Mouse (Mus musculus) kidney, adult 2 months (tissue): ENCODE measurements at regions not wholly inside any gene's neighbourhood (a gene's known extent, or its start where the extent isn't known, plus 50 kb on each side); places are given as distances from the start of the nearest gene placed in this dataset.
A peak's percentile ranks its signal among the peaks of the same experiment; 100 is the strongest.

ENCODE experiments used
- DNase-seq: peaks from one replicate; pipeline ENCODE4 v3.0.0; 2021
- H3K27ac ChIP-seq: fragments of 200-500 bp; 2 replicates; pipeline ENCODE4 v1.5.1; 2012; ENCODE audit warnings: low read depth, low read length, control low read depth, inconsistent platforms; ENCODE audit not compliant: insufficient read depth
- H3K27me3 ChIP-seq: fragments of 200-500 bp; replicated peaks from 2 replicates; pipeline ENCODE4 v1.6.1; 2012; ENCODE audit warnings: mild to moderate bottlenecking, moderate library complexity, low read length, inconsistent platforms; ENCODE audit not compliant: control insufficient read depth, insufficient read depth
- H3K36me3 ChIP-seq: fragments of 200-500 bp; 2 replicates; pipeline ENCODE4 v1.6.1; 2012; ENCODE audit warnings: mild to moderate bottlenecking, moderate library complexity, low read length, inconsistent platforms; ENCODE audit not compliant: control insufficient read depth, insufficient read depth
- H3K4me1 ChIP-seq: fragments of 200-500 bp; 2 replicates; pipeline ENCODE4 v1.6.1; 2011; ENCODE audit warnings: low read length; ENCODE audit not compliant: control insufficient read depth, insufficient read depth
- H3K4me3 ChIP-seq: fragments of 200-500 bp; 2 replicates; pipeline ENCODE4 v1.5.1; 2011; ENCODE audit warnings: mild to moderate bottlenecking, low read depth, low read length, control low read depth; ENCODE audit not compliant: insufficient read depth
- CTCF ChIP-seq: fragments of 200-500 bp; conservative IDR thresholded peaks from 2 replicates; pipeline ENCODE4 v1.5.1; 2011; ENCODE audit warnings: low read depth, mild to moderate bottlenecking, control low read depth, low read length, moderate library complexity, mixed read lengths; ENCODE audit not compliant: insufficient read depth, insufficient read length
- POLR2A ChIP-seq: fragments of 200-500 bp; IDR thresholded peaks from one replicate; pipeline ENCODE4 v1.6.1; 2011; ENCODE audit warnings: low read depth, low read length, control low read depth
- WGBS: fragments of 180-500 bp; shearing (Covaris S2); methylation state at CpG from one replicate; pipeline ENCODE4 v1.1.7; 2018; 5-methylcytosine and 5-hydroxymethylcytosine counted together

GRCm38 (mm10) chr2:166398156-166398555 lies 242.7 kb upstream of the Sulf2 start:
- no peak for DNase-seq
- TF ChIP-seq POLR2A (no peak), CTCF (no peak)
- H3K4me3 ChIP-seq: no peak overlapping the region
- no peak overlapping the region for H3K27ac ChIP-seq
- peaks cover 8% of the 10 kb centered on the region for H3K4me1 ChIP-seq
- H3K36me3 ChIP-seq: no peaks in the 10 kb centered on the region
- WGBS: 90% methylated on average over 10 of the region's 10 CpGs
- H3K27me3 ChIP-seq: no peaks in the 10 kb centered on the region

GRCm38 (mm10) chr2:166394666-166395065 lies 239.2 kb upstream of the Sulf2 start:
- Histone ChIP-seq H3K36me3 (no peaks in the 10 kb centered on the region), H3K27ac (no peak overlapping the region), H3K4me1 (peaks cover 2% of the 10 kb centered on the region), H3K4me3 (no peak overlapping the region), H3K27me3 (no peaks in the 10 kb centered on the region)
- no peak for DNase-seq
- TF ChIP-seq POLR2A: no peak
- TF ChIP-seq CTCF: no peak
- WGBS: 51% methylated on average over 13 of the region's 13 CpGs

GRCm38 (mm10) chr2:166391176-166391575 lies 235.7 kb upstream of the Sulf2 start:
- no peaks in the 10 kb centered on the region for H3K36me3 ChIP-seq
- H3K4me1 ChIP-seq: no peaks in the 10 kb centered on the region
- WGBS: 54% methylated on average over 5 of the region's 5 CpGs
- no peak overlapping the region for H3K27ac ChIP-seq
- no peak overlapping the region for H3K4me3 ChIP-seq
- TF ChIP-seq CTCF (no peak), POLR2A (no peak)
- H3K27me3 ChIP-seq: no peaks in the 10 kb centered on the region
- DNase-seq: peak; percentile 8

DNA sequence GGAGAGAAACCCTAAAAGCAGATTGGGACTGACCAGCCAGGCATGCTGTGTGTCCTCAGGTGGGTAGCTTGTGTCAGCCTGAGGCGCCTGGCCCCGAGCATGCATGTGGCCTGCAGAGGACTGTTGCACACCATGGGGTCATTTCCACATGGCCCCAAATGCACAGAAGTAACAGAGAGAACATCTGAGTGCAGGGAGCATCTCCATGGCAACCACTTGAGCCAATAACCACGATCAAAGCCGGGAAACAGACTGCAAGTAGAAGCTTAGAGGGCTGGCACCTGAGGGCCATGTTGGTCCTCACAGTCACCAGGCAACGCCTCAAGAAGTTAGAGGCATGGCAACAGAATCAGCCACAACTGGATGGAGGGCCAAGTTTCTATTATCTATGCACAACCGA lies 232.6 kb upstream of the Sulf2 start:
- Histone ChIP-seq H3K27ac (no peak overlapping the region), H3K36me3 (no peaks in the 10 kb centered on the region), H3K27me3 (no peaks in the 10 kb centered on the region), H3K4me3 (no peak overlapping the region), H3K4me1 (no peaks in the 10 kb centered on the region)
- no peak for TF ChIP-seq CTCF
- no peak for TF ChIP-seq POLR2A
- DNase-seq: no peak
- whole genome bisulfite sequencing: 78% methylated on average over 6 of the region's 6 CpGs

- 86% methylated on average over 5 of the region's 5 CpGs for WGBS
These were observed 231.4 kb upstream of the Sulf2 start for GRCm38 (mm10) chr2:166386817-166387216.

GRCm38 (mm10) chr2:166384583-166384982 lies 229.1 kb upstream of the Sulf2 start:
- H3K36me3 ChIP-seq: no peaks in the 10 kb centered on the region
- no peaks in the 10 kb centered on the region for H3K27me3 ChIP-seq
- H3K27ac ChIP-seq: no peak overlapping the region
- no peak overlapping the region for H3K4me3 ChIP-seq
- 76% methylated on average over 6 of the region's 6 CpGs for WGBS
- H3K4me1 ChIP-seq: no peaks in the 10 kb centered on the region
- DNase-seq: no peak
- TF ChIP-seq CTCF (no peak), POLR2A (no peak)

More at GRCm38 (mm10) chr2:166386817-166387216, 231.4 kb upstream of the Sulf2 start:
- H3K4me1 ChIP-seq: no peaks in the 10 kb centered on the region
- no peak overlapping the region for H3K27ac ChIP-seq
- TF ChIP-seq CTCF (no peak), POLR2A (no peak)
- DNase-seq: no peak
- no peaks in the 10 kb centered on the region for H3K36me3 ChIP-seq
- no peak overlapping the region for H3K4me3 ChIP-seq
- H3K27me3 ChIP-seq: no peaks in the 10 kb centered on the region

DNA sequence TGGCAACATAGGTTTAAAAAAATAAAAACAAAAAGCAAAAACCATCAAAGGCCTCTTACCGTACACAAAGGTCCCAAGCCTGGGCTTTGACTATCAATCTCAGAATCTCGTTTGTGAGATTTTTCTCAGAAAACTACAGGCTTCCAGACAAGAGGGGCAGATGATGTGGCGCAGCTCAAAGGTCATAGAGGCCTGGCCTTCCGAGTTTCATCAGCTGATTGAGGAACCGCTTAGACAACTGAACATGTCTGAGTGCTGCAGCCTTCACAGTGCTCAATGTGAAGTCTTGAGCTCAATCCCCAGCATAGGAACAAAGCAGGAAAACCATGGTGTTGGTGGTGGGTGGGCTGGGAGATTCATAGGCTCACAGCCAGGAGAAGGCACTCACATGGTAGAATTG lies 227.9 kb upstream of the Sulf2 start:
- Histone ChIP-seq H3K27ac (no peak overlapping the region), H3K27me3 (no peaks in the 10 kb centered on the region), H3K4me3 (no peak overlapping the region), H3K4me1 (no peaks in the 10 kb centered on the region), H3K36me3 (no peaks in the 10 kb centered on the region)
- no peak for TF ChIP-seq CTCF
- TF ChIP-seq POLR2A: no peak
- peak; percentile 22 for DNase-seq
- WGBS: 87% methylated on average over 5 of the region's 5 CpGs

GRCm38 (mm10) chr2:166382180-166382579 lies 226.7 kb upstream of the Sulf2 start:
- H3K4me1 ChIP-seq: no peaks in the 10 kb centered on the region
- TF ChIP-seq POLR2A: no peak
- no peak for TF ChIP-seq CTCF
- H3K36me3 ChIP-seq: no peaks in the 10 kb centered on the region
- DNase-seq: peak; percentile 24
- H3K4me3 ChIP-seq: no peak overlapping the region
- WGBS: 71% methylated on average over 7 of the region's 7 CpGs
- H3K27me3 ChIP-seq: no peaks in the 10 kb centered on the region
- H3K27ac ChIP-seq: no peak overlapping the region
